Mouse (Mus musculus): ENCODE measurements around the gene Phf3.
"Not testable (repeated sequence)": the region's sequence is repeated elsewhere in the genome, so short reads cannot be mapped to it uniquely, and the experiment has no call there.

GRCm38 (mm10) chr1:30895366-30895765 is 21.6 kb upstream of the Phf3 start:
- TF ChIP-seq POLR2A (IDR thresholded peaks at IDR 0.05; ENCODE audit: low read depth, low read length); CTCF (IDR thresholded peaks at IDR 0.05; ENCODE audit: borderline replicate concordance, insufficient read depth, low read length): not testable (repeated sequence)
